Mouse (Mus musculus) macrophage (primary cell): ENCODE data around the gene Prpf39. TPM values are rescaled to one million over a fixed set of nuclear protein-coding genes. Genes with fewer than 3 reads are reported as not detected.

Source experiments
- H3K27ac ChIP-seq: fragments of 350-480 bp; formaldehyde crosslinking; 2 replicates; pipeline ENCODE4 v1.9.0; 2021
- H3K36me3 ChIP-seq: fragments of 350-480 bp; formaldehyde crosslinking; 2 replicates; pipeline ENCODE4 v1.9.0; 2021; ENCODE audit errors: inconsistent target
- H3K4me3 ChIP-seq: fragments of 350-480 bp; formaldehyde crosslinking; 2 replicates; pipeline ENCODE4 v1.9.0; 2021; ENCODE audit errors: inconsistent target
- H3K79me2 ChIP-seq: fragments of 350-480 bp; formaldehyde crosslinking; 2 replicates; pipeline ENCODE4 v1.9.0; 2021; ENCODE audit errors: inconsistent target
- WGBS: methylation state at CpG from one replicate; pipeline ENCODE4 v1.1.7; 2026; ENCODE audit warnings: inconsistent platforms; ENCODE audit not compliant: missing documents; 5-methylcytosine and 5-hydroxymethylcytosine counted together
- polyA plus RNA-seq: library from polyadenylated mRNA; stranded (reverse); fragments of 250-400 nt; gene quantifications from 3 replicates; pipeline ENCODE4 v1.2.4, GENCODE M21; 2018; ENCODE audit warnings: inconsistent platforms
- total RNA-seq, 78 experiments: library from RNA; depleted of rRNA; stranded (reverse); fragments of 250-400 nt; gene quantifications; 1 replicate in 9 of 78; 2 replicates in 24 of 78; 3 replicates in 43 of 78; 4 replicates in 2 of 78; pipeline ENCODE4 v1.2.4; 2018; ENCODE audit warnings: inconsistent platforms in 56 of 78

Prpf39 gene
- 100 to 1,000 TPM; 280 to 710 (median 376) TPM for total RNA-seq (2018; cell fraction: chromatin; rRNA removed)
- 10 to 100 TPM in 16 of 26 experiments, 1 to 10 TPM in 10; 6.2 to 22.0 (median 11.1) TPM for total RNA-seq (2018; cell fraction: cytosol; rRNA removed)
- total RNA-seq (2018; cell fraction: nucleus; rRNA removed): 100 to 1,000 TPM; 120 to 382 (median 220) TPM
- 15.7 to 24.7 TPM (median 24.3 TPM) in 3 replicates for polyA plus RNA-seq

DNA sequence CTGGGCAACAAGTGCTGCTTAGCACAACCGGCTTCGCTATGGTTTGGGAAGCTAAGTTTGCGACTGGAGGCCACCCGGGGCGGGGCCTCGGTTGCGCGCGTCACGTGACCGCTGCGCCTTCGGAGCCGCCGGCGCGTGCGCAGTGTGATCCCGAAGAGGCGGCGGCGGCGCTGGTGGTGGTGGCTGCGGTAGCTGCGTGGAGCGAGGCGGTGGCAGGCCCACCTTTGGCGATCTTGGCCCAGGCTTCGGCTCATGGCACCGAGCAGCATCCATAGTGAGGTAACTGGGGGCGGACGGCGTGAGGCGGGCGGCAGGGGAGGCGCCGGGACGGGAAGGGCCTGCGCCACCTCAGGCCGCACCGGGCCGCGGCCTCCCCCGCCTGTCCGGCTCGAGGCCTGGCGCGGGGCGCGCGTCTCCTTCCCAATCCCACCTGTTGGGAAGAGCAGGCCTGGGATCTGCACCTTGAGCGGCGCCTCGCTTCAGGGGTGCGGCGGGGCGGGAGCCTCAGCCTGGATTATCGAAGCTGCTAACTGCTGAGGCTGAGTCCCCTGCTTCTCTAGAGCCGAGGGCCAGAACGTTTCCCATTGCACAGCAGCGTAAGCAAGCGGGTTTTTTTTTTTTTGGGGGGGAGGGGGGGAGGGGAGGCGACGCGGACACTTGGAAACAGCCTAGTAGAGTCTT is at the start of gene Prpf39:
TSS of gene Prpf39 (plus strand) at position 144 of the 681 bp plus-strand sequence.
- H3K4me3 ChIP-seq: peak within 1 kb of the TSS; percentile 62
- peaks cover 50% of the 10 kb centered on the region for H3K79me2 ChIP-seq
- 2% methylated on average over 49 of the region's 65 CpGs for WGBS
- no peaks in the 10 kb centered on the region for H3K36me3 ChIP-seq
- H3K27ac ChIP-seq: peak within 1 kb of the TSS; percentile 27

DNA sequence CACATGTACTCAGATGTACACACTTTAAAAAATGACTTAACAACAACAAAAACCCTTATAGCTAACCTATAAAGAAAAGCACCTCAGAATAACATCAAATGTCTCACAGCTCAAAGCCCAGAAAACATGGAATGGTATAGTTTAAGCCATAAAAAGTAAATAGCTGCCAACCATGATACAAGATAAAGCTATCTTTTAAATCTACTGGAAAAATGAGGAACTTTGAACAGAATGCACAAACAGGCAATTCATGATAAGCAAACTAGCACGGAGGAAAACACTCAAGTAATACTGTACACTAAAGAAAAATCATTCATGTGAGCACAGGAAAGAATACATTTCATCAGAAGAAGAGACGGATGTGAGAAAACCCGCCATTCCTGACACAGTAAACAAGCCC is 28.4 kb upstream of the Prpf39 start:
- WGBS: 84% methylated on average over 3 of the region's 3 CpGs
- Histone ChIP-seq H3K36me3 (peaks cover 40% of the 10 kb centered on the region), H3K27ac (no peak overlapping the region), H3K79me2 (no peaks in the 10 kb centered on the region), H3K4me3 (no peak overlapping the region)

DNA sequence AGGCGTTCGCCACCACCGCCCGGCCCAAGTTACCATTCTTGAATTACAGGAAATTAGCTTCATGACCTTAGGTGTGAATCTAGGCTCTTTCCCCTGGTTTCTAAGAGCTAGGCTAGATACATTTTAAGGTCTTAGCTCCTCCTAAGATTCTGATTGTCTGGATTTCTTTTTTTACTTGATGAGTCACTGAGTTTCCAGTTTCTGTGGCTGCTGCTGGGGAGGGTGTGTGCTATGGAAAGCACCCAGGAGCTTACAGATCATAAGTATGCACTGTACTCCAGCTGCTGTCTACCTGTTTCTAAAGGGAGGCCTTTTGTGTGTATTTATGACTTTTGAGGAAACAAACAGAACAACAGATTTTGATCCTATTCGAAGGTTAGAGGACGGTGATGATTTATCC is 13.3 kb upstream of the Prpf39 start:
- no peaks in the 10 kb centered on the region for H3K79me2 ChIP-seq
- WGBS: 94% methylated on average over 6 of the region's 6 CpGs
- H3K36me3 ChIP-seq: no peaks in the 10 kb centered on the region
- H3K4me3 ChIP-seq: no peak overlapping the region
- no peak overlapping the region for H3K27ac ChIP-seq

DNA sequence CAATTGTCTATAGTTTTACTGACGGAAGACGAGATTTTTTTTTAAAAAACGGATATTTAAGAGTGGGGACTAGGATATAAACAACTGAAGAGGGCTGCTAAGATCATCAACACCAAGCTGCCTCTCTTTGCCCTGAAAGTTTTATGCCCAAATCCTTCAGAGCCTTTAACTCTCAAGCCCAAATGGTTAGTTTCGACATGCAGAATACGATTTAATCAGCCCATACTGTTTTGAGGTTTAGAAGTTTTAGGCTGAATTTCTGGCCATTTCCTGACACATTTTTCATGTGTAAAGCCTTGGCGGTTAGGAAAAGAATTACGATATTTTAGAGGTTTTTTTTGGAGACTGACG is 319 bp upstream of the Prpf39 start:
- Histone ChIP-seq H3K79me2 (peaks cover 44% of the 10 kb centered on the region), H3K27ac (0 out of 2 replicates have a peak overlapping the region, but pooled peaks have one; percentile 17)

DNA sequence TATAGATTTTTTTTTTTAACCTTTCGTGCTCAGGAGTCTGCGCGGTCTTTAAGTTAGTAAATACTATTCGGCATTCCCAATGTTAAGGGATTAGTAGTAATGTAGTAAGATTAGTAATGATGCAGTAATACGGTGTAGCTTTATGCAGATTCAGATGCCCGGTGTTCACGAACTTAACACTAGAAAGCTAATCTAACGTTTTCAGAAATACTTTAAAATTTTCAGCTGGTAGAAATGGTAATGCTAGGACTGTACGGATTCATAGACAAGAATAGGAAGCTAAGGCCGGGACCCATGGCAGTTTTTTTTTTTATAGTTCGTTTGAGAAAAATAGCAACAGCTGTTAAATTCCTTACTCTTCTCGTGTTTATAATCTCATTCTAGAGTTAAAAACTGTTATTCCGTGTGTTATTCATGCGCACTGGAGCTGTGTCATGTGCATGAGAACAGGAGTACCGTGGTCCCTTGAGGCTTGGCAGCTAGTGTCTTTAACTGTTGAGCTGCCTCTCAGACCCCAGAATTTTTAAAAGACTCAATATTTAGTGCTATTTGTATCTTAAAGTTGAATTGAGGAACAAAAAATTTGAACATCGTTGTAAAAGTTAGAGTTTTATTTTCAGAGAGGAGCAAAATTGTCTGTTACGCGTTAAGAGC is 886 bp downstream of the Prpf39 start:
- whole genome bisulfite sequencing: 7% methylated on average over 18 of the region's 18 CpGs
- peak overlapping the region; percentile 27 for H3K27ac ChIP-seq
- H3K79me2 ChIP-seq: peaks cover 56% of the 10 kb centered on the region
- peak overlapping the region; percentile 62 for H3K4me3 ChIP-seq
- H3K36me3 ChIP-seq: peaks cover 3% of the 10 kb centered on the region; the same call in 1 of the 2 replicates

More for the DNA sequence above, 319 bp upstream of the Prpf39 start:
- 41% methylated on average over 8 of the region's 8 CpGs for WGBS
- no peaks in the 10 kb centered on the region for H3K36me3 ChIP-seq
- no peak overlapping the region; the same call in 1 of the 2 replicates for H3K4me3 ChIP-seq

DNA sequence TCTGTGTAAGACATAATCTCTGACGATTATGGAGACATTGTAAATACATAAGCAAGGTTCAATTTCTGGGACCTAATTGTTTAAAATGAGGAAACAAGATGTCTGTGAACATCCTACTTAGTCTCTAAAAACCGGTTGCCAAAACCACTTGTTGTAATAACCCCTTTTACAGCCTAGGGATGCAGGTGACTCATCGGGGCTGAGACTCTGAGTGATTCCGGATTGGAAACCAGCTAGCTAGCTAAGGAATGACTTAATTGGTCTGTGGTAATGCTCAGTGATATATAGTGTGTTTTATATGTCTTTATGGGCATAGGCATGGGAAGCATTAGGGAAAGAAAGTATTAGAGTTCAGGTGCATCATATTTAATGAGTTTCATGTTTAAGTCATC is 1.4 kb downstream of the Prpf39 start:
- Histone ChIP-seq H3K79me2 (peaks cover 62% of the 10 kb centered on the region), H3K36me3 (peaks cover 8% of the 10 kb centered on the region; the same call in 1 of the 2 replicates), H3K27ac (peak overlapping the region; percentile 27), H3K4me3 (peak overlapping the region; percentile 62)
- 0% methylated on average over 4 of the region's 4 CpGs for WGBS

DNA sequence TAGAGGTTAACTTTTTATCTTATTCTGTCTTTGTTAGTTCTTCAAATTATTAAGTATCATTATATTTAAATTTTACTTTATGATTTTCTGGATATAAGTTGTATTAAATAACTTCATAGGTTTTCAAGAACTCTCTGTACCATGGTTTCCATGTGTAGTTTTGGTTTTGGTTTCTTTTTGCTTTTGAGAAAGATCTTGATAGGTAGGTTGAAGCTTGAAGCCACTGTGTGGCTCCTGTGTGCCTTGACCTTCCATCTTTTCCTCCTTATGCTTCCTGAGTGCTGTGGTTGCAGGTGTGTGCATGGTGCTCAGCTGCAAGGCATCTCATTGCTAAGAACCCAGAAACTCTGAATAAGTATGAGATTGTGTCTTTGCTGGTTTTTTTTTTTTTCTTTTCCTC is 12.7 kb downstream of the Prpf39 start:
- Histone ChIP-seq H3K36me3 (peaks cover 54% of the 10 kb centered on the region), H3K79me2 (peaks cover 84% of the 10 kb centered on the region)

DNA sequence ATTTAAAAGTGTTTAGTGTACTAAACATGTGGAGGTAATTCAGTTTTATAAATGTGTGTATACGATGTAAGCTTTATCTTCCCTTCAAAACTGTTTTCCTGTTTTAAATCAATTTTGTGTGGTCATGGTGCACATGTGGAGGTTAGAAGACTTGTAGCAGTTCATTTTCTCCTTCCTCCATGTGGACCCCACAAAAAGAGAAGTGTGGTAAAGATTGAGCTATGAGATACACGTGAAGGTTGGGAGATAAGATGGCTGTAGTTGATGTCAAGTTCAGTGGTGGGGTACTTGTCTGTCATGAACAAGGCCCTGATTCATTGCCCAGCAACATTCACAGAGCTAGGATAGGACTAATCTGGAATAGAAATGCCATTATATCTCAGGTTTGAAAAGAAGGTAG is 22.1 kb downstream of the Prpf39 start:
- no peak overlapping the region for H3K27ac ChIP-seq
- H3K4me3 ChIP-seq: no peak overlapping the region
- H3K79me2 ChIP-seq: no peaks in the 10 kb centered on the region; the same call in 1 of the 2 replicates
- H3K36me3 ChIP-seq: peaks cover 85% of the 10 kb centered on the region
- WGBS: 27% methylated on average over 2 of the region's 2 CpGs

More for the DNA sequence above, 12.7 kb downstream of the Prpf39 start:
- Histone ChIP-seq H3K4me3 (no peak overlapping the region), H3K27ac (no peak overlapping the region)

DNA sequence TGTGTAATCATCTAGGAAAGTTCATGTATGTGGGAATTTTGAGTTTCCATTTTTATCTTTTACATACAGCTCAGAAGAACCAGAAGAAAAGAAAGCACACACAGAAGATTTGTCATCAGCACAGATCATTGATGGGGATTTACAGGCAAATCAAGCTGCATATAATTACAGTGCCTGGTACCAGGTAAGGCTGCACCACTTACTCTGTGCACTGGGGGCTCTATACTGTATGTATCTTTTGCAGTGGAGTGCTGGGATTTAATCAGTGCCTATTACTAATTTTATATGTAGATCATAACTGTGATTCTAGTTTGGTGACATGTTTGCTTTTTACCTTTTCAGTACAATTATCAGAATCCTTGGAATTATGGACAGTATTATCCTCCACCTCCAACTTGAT is 24.9 kb downstream of the Prpf39 start:
- Histone ChIP-seq H3K4me3 (no peak overlapping the region), H3K79me2 (no peaks in the 10 kb centered on the region; the same call in 1 of the 2 replicates), H3K27ac (no peak overlapping the region), H3K36me3 (peaks cover 61% of the 10 kb centered on the region)

DNA sequence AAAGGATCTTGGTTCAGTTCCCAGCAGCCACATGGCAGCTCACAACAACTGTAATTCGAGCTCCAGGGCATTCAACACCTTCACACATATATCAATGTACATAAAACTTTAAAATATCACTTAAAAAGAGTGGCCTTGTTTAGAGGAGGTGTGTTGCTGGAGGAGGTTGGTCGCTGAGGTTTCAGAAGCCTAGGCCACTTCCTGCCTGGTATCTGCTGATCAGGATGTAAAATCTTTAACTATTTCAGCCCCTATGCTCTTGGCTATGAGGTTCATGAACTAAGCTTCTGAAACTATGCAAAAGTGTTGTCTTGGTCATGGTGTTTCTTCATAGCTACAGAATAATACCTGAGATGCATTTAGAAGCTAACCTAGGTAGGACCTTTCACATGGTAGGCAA is 29.1 kb downstream of the Prpf39 start:
- 0% methylated on average over 2 of the region's 2 CpGs for WGBS
- H3K27ac ChIP-seq: no peak overlapping the region
- H3K4me3 ChIP-seq: no peak overlapping the region
- H3K79me2 ChIP-seq: no peaks in the 10 kb centered on the region
- peaks cover 32% of the 10 kb centered on the region for H3K36me3 ChIP-seq

DNA sequence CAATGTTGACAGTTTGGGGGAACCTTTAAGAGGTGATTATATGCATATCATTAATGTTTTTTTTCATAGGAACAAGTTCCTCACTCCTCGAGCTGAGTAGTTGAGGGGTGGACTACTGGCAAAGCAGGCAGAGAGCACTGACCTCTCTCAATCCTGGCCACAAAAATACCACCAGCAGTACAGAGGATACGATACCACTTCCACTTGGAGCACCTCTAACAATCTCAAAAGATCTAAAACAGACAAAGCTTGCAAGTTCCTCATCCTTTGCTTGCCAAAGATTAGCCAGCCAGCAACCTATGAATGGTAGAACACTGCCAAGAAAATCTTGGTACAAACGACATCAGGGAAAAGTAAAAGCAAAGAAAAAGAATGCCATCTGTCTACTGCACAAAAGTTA is 30.1 kb downstream of the Prpf39 start:
- Histone ChIP-seq H3K27ac (no peak overlapping the region), H3K4me3 (no peak overlapping the region), H3K79me2 (no peaks in the 10 kb centered on the region), H3K36me3 (peaks cover 25% of the 10 kb centered on the region; the same call in 1 of the 2 replicates)
- WGBS: 10% methylated on average over 3 of the region's 3 CpGs

DNA sequence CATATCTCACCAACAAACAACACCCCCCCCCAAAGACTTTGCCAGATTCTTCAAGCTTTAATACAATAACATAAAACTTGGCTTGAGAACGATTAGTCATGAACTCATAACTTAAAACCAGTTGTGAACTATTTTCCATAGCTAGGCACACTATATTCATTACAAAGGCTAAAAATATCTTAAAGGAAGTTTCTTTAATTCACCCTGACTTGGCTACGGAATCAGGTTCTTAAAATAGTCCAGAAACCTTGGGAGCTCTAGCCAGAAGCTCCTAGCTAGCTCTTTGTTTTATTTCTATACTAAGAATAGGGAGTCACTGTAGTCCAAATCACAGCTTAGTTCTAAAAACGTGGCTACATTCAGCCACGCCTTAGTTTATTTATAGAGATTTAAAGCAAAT is 32.3 kb downstream of the Prpf39 start:
- H3K27ac ChIP-seq: no peak overlapping the region
- H3K36me3 ChIP-seq: 0 out of 2 replicates have a peak, but pooled peaks cover 7% of the 10 kb centered on the region
- WGBS: 57% methylated on average over 4 of the region's 4 CpGs
- H3K79me2 ChIP-seq: no peaks in the 10 kb centered on the region
- H3K4me3 ChIP-seq: no peak overlapping the region

DNA sequence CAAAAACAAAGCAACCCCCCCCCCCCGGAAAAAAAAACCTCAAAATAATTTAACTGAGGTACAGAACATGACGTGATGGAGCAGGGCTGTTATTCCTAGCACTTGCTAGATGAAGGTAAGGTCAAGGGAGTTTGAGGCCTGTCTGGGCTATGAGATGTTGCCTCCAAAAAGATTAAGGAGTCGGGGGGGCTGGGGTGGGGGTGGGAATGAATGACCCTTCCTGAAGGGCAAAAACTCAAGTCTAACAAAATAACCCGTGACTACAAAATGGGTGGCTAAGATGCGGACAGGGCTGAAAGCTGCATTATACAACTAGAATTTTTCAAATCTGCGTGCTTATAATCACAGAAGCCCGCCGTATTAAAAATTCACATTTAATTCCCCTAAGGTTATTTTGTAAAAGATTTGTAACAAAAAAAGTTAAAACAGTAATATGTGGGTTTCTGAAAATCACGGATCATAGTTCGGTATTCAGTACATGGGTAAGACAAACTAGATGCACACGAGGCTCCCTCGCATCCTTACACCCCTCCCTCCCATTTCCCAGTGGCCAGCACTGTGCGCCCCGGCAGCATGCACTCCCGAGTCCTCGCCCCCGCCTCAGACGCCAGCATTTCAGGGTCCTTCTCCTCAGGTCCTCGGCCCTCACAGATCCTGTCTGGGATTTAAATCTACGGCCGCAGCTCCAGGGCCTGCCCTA is 36.9 kb downstream of the Prpf39 start:
- Histone ChIP-seq H3K27ac (peak overlapping the region; percentile 67), H3K79me2 (peaks cover 8% of the 10 kb centered on the region; the same call in 1 of the 2 replicates), H3K4me3 (peak overlapping the region; percentile 79), H3K36me3 (no peaks in the 10 kb centered on the region)
- 5% methylated on average over 21 of the region's 21 CpGs for WGBS

DNA sequence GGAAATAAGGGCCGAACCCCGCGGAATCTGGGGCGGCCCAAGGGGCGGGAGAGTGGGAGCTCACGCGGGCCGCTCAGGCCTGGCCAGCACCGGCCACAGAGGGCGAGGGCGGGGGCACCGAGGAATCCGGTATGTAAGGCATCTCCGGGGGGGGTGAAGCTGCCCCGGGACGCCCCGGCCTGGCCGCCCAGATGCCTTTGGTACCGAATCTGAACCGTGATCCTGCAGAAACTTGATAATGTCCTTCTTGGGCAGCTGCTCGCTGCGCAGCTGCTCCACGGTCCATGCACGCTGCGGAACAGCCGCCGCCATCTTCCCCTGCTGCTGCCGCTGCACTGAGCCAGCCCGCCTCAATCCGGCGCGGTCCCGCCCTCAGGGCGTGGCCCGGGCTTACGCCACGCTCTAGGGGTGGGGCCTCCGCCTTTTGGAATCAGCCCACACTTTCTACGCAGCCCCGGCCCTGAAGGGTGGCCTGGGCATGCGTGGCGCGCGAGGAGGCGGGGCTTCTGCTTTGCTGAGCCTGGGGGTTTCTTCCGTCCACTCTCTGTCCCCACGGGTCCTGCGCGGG is 37.6 kb downstream of the Prpf39 start, which contains the start of gene Fkbp3:
TSS of gene Fkbp3 (minus strand) at position 397 of the 568 bp plus-strand sequence.
- under 1% methylated on average over 47 of the region's 49 CpGs for WGBS
- H3K27ac ChIP-seq: peak within 1 kb of the TSS; percentile 67
- H3K4me3 ChIP-seq: peak within 1 kb of the TSS; percentile 79
- peaks cover 8% of the 10 kb centered on the region; the same call in 1 of the 2 replicates for H3K79me2 ChIP-seq
- H3K36me3 ChIP-seq: no peaks in the 10 kb centered on the region
